Mouse (Mus musculus) gastrocnemius, adult 18-20 months (tissue): ENCODE measurements around the gene Drd1. TPM values are rescaled to one million over a fixed set of nuclear protein-coding genes. Genes with fewer than 3 reads are reported as not detected.

Source experiments
- DNase-seq: peaks from one replicate; pipeline ENCODE4 v3.0.0; 2021; ENCODE audit warnings: low spot score
- total RNA-seq, 2 experiments: library from RNA; stranded (reverse); gene quantifications; 2 replicates each; pipeline ENCODE4 v1.2.3; 2021

Gene Drd1
- total RNA-seq, 2 experiments from 2014 or later = 0.07 to 0.48 TPM

GRCm38 (mm10) chr13:54073491-54073890 lies 18.0 kb upstream of the Drd1 start:
- DNase-seq = no peak

- DNase-seq = no peak
These were observed 17.6 kb upstream of the Drd1 start for GRCm38 (mm10) chr13:54073066-54073465.

- no peak for DNase-seq
These were observed 17.1 kb upstream of the Drd1 start for GRCm38 (mm10) chr13:54072526-54073057.

DNA sequence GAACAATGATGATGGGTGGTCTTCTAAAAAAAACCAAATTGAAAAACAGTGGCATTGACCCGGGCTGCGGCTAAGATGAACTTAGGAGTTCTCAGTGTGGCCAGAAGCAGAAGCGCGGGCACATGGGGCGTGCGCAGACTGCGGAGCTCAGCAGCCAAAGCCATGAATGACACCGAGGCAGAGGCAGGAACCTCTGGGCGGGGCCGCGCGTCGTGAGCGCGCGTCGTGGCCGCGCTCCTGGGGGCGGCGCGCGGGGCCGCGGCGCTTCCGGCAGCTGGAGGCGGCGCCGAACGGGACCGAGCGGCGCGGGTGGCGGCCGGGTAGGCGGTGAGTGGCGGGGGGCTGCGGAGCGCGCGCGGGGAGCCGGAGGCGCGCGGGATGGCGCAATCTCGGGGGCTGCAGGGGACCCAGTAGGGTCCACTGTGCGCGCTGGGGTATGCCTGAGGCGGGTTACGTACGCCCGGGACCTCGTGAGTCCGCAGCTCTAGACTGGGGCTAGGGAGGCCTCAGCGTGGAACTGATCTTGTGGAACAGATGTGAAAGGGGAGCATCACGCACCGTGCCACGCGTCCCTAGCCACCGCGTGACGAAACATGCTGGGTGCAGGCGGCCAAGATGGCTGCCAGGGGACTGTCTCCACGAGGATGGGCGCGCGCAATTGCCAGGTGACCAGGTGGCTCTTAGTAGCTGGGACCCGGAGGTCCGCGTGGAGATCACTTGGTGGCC lies 16.3 kb upstream of the Drd1 start, which contains the start of gene Sfxn1:
Gene Sfxn1, plus strand, starts transcription at position 264 of the 726 bp plus-strand sequence.
- DNase-seq = peak; percentile 51

- DNase-seq = no peak
These were observed 15.5 kb upstream of the Drd1 start for GRCm38 (mm10) chr13:54071011-54071410.

DNA sequence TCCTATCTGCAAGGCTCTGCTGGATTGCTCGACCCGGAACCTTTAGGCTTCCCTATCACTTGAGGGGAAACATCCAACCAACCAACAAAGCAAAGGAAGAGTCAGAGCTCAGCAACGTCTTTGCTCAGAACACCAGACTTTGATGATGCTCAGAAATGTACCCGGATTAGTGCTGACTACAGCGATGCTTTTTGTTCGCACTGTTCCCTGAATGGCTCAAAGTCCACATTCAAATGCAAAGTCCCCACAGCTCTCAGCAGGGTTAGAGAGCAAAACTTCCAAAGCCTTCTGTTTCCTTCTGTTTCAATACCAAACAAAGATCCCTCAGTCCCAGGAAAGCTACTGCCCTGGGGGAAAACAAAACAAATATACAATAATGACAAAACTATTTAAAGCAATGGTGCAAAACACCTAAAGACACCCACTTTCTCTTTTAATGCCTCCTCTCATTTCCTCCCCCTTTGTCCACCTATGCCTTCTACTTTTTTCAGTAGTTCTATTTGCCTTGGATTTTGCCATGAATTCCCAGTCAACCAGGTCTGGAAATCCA lies 12.2 kb upstream of the Drd1 start:
- DNase-seq = no peak

GRCm38 (mm10) chr13:54066081-54066746 lies 10.7 kb upstream of the Drd1 start:
- DNase-seq = no peak

DNA sequence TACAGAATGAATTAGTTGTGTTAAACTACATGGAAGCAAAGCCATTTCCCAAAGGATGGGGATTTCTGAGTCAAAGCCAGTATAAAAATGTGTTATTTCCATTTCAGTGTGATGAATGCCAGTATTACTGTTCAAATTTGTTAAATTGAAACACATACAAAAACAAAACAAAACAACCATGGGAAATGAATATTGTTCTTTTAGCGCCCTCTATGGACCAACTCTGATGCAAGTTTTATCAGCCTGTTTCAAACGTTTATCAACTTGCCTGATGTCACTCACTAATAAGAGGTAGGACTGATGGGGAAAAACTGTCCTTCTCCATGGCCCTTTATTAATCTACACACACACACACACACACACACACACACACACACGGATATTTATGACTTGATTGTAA lies 7.8 kb upstream of the Drd1 start:
- DNase-seq = peak; percentile 30

- no peak for DNase-seq
These were observed 6.6 kb upstream of the Drd1 start for GRCm38 (mm10) chr13:54062068-54062467.

DNA sequence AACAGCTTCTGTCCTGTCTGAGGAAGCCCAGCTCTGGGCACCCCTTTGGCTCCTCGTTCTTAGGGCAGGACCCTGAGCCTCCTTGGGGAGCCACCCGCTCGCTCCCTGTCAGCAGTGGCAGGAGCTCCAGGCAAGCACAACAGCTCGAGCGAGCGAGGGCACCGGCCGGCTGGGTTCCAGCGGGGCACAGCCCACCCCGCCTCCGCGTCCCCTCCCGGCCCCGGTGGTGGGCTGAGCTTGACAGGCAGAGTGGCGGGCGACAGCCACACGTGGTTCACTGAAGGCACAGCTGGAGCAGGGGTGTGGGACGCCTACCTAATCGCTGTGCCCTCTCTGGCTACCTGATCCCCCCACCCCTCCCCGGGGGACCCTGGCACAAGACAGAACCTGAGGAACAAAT lies 543 bp downstream of the Drd1 start:
- DNase-seq = no peak

- DNase-seq = no peak
These were observed 3.9 kb downstream of the Drd1 start for GRCm38 (mm10) chr13:54051641-54052040.

- no peak for DNase-seq
These were observed 6.7 kb downstream of the Drd1 start for GRCm38 (mm10) chr13:54048679-54049352.

DNA sequence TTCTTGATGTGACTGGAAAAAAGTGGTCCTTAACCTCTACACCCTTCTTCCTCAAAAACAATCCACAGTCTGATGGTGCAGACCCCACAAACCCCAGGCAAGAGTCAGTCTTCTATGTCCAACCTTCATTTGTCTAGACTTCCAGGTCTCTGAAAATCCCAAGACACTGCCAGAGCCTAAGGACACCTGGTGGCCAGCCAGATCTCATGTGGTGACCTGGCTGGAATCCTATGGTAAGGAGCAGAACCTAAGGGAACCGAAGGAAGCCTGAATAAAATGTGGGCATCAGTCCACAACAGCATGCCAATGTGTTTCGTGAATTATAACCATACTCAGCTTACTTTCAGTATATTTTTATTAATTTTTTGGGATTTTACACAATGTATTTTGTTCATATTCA lies 15.2 kb downstream of the Drd1 start:
- no peak for DNase-seq

DNA sequence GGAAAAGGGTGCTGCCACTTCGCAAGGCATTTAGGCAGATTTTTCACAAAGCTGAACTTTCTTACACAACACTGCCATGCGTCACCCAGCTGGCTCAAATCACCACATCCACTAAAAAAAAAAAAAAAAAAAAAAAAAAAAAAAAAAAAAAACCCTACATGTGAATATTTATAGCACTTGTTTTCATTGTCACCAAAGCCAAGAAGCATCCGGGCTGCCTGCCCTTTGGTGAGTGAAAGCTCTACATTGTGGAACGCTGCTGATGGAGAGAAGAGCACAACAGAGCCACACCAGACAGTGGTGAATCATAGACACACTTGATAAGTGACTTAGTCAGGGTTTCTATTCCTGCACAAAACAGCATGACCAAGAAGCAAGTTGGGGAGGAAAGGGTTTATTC lies 17.6 kb downstream of the Drd1 start:
- no peak for DNase-seq

- DNase-seq = no peak
These were observed 20.0 kb downstream of the Drd1 start for GRCm38 (mm10) chr13:54035541-54035940.

- no peak for DNase-seq
These were observed 21.9 kb downstream of the Drd1 start for GRCm38 (mm10) chr13:54033653-54034052.

GRCm38 (mm10) chr13:54027079-54027478 lies 28.4 kb downstream of the Drd1 start:
- DNase-seq = no peak

DNA sequence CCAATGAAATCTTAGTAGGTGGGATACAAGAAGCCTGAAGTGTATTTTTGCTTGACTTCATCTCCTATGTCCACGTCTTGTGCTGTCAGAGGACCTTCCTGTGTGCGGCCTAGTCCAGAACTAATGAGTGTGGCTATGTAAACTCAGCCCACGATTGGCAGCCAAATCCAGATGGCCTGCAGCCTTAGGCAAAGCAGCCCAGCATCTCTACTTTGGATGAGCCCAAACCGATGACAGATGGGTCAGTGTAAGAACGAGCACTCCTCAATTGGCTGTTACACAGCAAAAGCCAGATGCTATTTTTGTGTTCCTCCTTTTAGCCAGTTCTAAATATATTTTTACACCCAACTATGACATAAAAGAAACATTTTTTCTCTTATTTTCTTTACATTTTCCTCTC lies 32.2 kb downstream of the Drd1 start:
- DNase-seq = no peak

- DNase-seq = no peak
These were observed 46.8 kb downstream of the Drd1 start for GRCm38 (mm10) chr13:54008716-54009115.
